Mouse (Mus musculus) embryonic stem cell, embryonic (primary cell): ENCODE measurements around the gene 1700057G04Rik.

Experiments
- CTCF ChIA-PET, 4 experiments: fragments of 300-600 bp in 2 of 4; fragments of 350-600 bp in 2 of 4; sonication (Branson Sonifier 250); formaldehyde crosslinking; loops; one replicate each; lab custom pipeline; 2022; ENCODE audit warnings: inconsistent platforms in 2 of 4; lab: Charles Lee
- POLR2A ChIA-PET, 4 experiments: fragments of 300-600 bp in 2 of 4; fragments of 350-600 bp in 2 of 4; sonication (Branson Sonifier 250); formaldehyde crosslinking; loops; one replicate each; lab custom pipeline; 2022; ENCODE audit warnings: antibody characterized with exemption in 4 of 4, inconsistent platforms in 1 of 4; lab: Charles Lee

Gene 1700057G04Rik

GRCm38 (mm10) chr9:92368920-92369319 lies 59.7 kb downstream of the 1700057G04Rik start:
- ChIA-PET POLR2A (no interaction called here), CTCF (no interaction called here)

DNA sequence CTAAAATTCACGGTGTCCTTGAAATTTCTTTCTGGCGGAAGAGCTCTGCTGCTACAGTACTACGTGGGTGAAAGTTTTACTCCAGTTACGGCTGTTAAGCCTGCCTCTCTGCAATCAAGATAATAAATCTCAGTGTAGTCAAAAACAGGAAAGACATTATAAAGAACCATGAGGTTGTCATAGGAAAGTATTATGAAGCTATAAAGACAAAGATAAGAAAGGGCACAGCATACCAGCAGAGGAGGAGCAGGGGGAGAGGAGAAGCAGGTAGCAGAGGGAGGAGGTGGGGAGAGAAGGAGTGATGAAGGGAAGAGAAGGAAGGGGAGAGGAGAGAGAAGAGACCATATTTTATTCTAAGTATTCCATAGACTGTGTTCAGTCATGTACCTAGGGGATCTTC lies 64.7 kb downstream of the 1700057G04Rik start:
- CTCF ChIA-PET = no interaction called here

GRCm38 (mm10) chr9:92374705-92375199 lies 65.6 kb downstream of the 1700057G04Rik start:
- POLR2A ChIA-PET = interaction anchor here in 1 of 4 experiments (0.6 kb wide), 1 partner anchor 144 kb away, joined by 4 read pairs; no protein-coding TSS in a partner anchor
- CTCF ChIA-PET = no interaction called here

More for the DNA sequence above, 64.7 kb downstream of the 1700057G04Rik start:
- POLR2A ChIA-PET = no interaction called here

DNA sequence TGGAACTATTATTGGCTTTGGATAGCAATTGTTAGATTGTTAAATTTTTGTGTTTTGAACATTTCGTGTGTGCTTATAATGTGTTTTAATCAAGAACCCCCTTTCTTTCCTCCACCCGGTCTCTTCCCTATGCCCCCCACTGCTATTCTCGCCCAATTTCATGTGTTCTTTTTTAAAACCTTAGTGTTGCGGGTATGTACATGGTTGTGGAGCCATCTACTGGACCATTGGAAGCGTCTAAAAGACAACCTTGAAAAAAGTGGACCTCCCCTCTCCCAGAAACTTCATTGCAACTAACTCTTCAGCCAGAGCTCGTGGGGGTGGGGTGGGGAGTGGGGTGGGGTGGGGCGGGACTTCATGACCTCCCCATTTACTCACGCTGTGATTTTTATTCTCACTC lies 66.2 kb downstream of the 1700057G04Rik start:
- CTCF ChIA-PET = no interaction called here
- POLR2A ChIA-PET = interaction anchor here in 1 of 4 experiments (0.6 kb wide), 1 partner anchor 145 kb away, joined by 4 read pairs; no protein-coding TSS in a partner anchor

DNA sequence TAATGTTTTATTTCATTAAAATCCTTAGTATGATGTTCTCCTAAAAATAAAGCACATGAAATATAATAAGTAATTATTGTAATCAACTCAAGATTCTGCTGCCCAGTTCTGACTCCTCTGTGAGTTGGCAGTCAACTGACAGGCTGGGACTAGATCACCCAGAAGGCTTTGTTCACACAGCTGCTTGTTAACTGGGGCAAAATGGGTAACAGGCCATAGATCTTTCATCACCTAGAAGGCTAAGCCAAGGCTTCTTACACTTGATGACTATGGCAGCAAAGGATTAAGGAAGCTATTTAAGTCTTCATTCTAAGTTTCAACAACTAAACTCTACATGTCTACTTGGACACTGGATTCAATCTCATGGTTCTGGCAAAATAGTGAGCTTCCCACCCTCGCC lies 68.8 kb downstream of the 1700057G04Rik start:
- ChIA-PET CTCF (interaction anchor here in 1 of 4 experiments (0.6 kb wide), 1 partner anchor 149 kb away, joined by 4 read pairs; no protein-coding TSS in a partner anchor), POLR2A (no interaction called here)

DNA sequence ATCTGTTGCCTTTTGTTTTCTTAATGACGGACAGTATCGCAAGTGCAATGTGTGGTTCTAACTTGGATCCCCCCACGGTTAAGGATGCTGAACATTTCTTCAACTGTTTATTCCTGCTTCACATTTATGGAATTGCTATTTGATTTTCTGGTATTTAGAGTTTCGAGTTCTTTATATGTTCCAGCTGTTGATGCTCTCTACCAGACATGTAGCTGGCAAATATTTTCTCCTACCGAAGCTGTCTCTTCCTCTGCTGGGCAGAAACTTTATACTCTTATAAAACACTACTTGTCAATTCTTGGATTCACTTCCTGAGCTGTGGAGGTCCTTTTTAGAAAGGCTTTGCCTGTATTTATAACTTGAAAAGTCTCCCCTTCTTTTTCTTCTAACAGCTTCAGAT lies 70.1 kb downstream of the 1700057G04Rik start:
- ChIA-PET CTCF (no interaction called here), POLR2A (no interaction called here)

- ChIA-PET POLR2A (no interaction called here), CTCF (no interaction called here)
Observed at GRCm38 (mm10) chr9:92383415-92383814, 74.2 kb downstream of the 1700057G04Rik start.

GRCm38 (mm10) chr9:92384401-92384800 lies 75.2 kb downstream of the 1700057G04Rik start:
- ChIA-PET CTCF (no interaction called here), POLR2A (no interaction called here)

- POLR2A ChIA-PET = no interaction called here
- CTCF ChIA-PET = no interaction called here
Observed at GRCm38 (mm10) chr9:92385831-92386230, 76.7 kb downstream of the 1700057G04Rik start.

DNA sequence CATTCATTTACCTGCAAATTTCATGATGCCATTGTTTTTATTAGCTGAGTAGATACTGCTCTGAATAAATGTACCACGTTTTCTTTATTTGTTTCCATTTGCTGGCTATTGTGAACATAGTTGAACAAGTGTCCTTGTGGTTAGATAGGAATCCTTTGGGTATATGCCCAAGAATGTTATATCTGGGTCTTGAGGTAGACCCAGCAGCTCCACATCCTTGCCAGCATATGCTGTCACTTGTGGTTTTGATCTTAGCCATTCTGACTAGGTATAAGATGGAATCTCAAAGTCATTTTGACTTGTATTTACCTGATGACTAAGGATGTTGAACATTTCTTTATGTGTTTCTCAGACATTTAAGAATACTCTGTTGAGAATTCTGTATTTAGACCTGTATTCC lies 77.7 kb downstream of the 1700057G04Rik start:
- ChIA-PET CTCF (no interaction called here), POLR2A (no interaction called here)

GRCm38 (mm10) chr9:92387404-92387803 lies 78.2 kb downstream of the 1700057G04Rik start:
- POLR2A ChIA-PET = no interaction called here
- CTCF ChIA-PET = no interaction called here

- POLR2A ChIA-PET = no interaction called here
- CTCF ChIA-PET = no interaction called here
Observed at GRCm38 (mm10) chr9:92402628-92403027, 93.5 kb downstream of the 1700057G04Rik start.
